Mouse (Mus musculus) kidney, embryonic 14.5 days (tissue): Measurements from ENCODE around the gene Clcnka. TPM values are rescaled to one million over a fixed set of nuclear protein-coding genes. Genes with fewer than 3 reads are reported as not detected.
A peak's percentile ranks its signal among the peaks of the same experiment; 100 is the strongest.

Experiments used
- ATAC-seq: fragments of 200-750 bp; cut with Nextera tagmentation; 2 replicates; pipeline ENCODE4 v1.8.0; 2017; ENCODE audit warnings: moderate number of reproducible peaks, mild to moderate bottlenecking, moderate TSS enrichment, moderate library complexity; ENCODE audit not compliant: low FRiP score, low TSS enrichment
- H3K27ac ChIP-seq: fragments of 300-500 bp; sonication (generic); 2 replicates; pipeline ENCODE4 v1.5.1; 2014; ENCODE audit warnings: low read depth, mild to moderate bottlenecking, low read length, moderate library complexity, mixed read lengths
- H3K27me3 ChIP-seq: fragments of 300-500 bp; sonication (generic); 2 replicates; pipeline ENCODE4 v1.6.1; 2014; ENCODE audit warnings: mild to moderate bottlenecking, low read length; ENCODE audit not compliant: control insufficient read depth, insufficient read depth
- H3K36me3 ChIP-seq: fragments of 300-500 bp; sonication (generic); 2 replicates; pipeline ENCODE4 v1.6.1; 2014; ENCODE audit warnings: low read length, mixed read lengths; ENCODE audit not compliant: control insufficient read depth, insufficient read depth
- H3K4me1 ChIP-seq: fragments of 300-500 bp; sonication (generic); 2 replicates; pipeline ENCODE4 v1.6.1; 2014; ENCODE audit warnings: low read length, mixed read lengths; ENCODE audit not compliant: control insufficient read depth, insufficient read depth
- H3K4me2 ChIP-seq: fragments of 300-500 bp; sonication (generic); replicated peaks from 2 replicates; pipeline ENCODE4 v1.6.1; 2014; ENCODE audit warnings: low read depth, mild to moderate bottlenecking, low read length
- H3K4me3 ChIP-seq: fragments of 300-500 bp; sonication (generic); 2 replicates; pipeline ENCODE4 v1.5.1; 2014; ENCODE audit warnings: mild to moderate bottlenecking, low read length
- H3K9ac ChIP-seq: fragments of 300-500 bp; sonication (generic); 2 replicates; pipeline ENCODE4 v1.6.1; 2014; ENCODE audit warnings: low read depth, mild to moderate bottlenecking, low read length, moderate library complexity
- H3K9me3 ChIP-seq: fragments of 300-500 bp; sonication (generic); 2 replicates; pipeline ENCODE4 v1.6.1; 2016; ENCODE audit warnings: low read length; ENCODE audit not compliant: control insufficient read depth
- WGBS: fragments of 180-500 bp; shearing (Covaris S2); extraction: QIAGEN DNeasy Blood & Tissue Kit; methylation state at CpG from one replicate; pipeline ENCODE4 v1.1.7; 2014; 5-methylcytosine and 5-hydroxymethylcytosine counted together
- polyA plus RNA-seq: library from polyadenylated mRNA; unstranded; fragments of >200 nt; fragmentation: Nextera tagmentation; extraction: Ambion mirVana; gene quantifications from 2 replicates; pipeline ENCODE4 v1.2.1, GENCODE M21; 2014

Gene Clcnka
- polyA plus RNA-seq, 1 experiment from 2014 or later = 3.9 TPM

GRCm38 (mm10) chr4:141423691-141424431, 25.3 kb upstream of the Clcnka start:
- Histone ChIP-seq H3K36me3 (no peaks in the 10 kb centered on the region), H3K4me3 (no peak overlapping the region), H3K27me3 (no peaks in the 10 kb centered on the region), H3K9me3 (no peaks in the 10 kb centered on the region), H3K4me2 (no peak overlapping the region), H3K27ac (no peak overlapping the region), H3K4me1 (peaks cover 22% of the 10 kb centered on the region), H3K9ac (no peak overlapping the region)
- no peak for ATAC-seq
- 83% methylated on average over 13 of the region's 13 CpGs for WGBS

GRCm38 (mm10) chr4:141423288-141423687, 24.8 kb upstream of the Clcnka start:
- ATAC-seq = no peak
- Histone ChIP-seq H3K9ac (no peak overlapping the region), H3K4me2 (no peak overlapping the region), H3K4me1 (peaks cover 22% of the 10 kb centered on the region), H3K27ac (no peak overlapping the region), H3K36me3 (no peaks in the 10 kb centered on the region), H3K27me3 (no peaks in the 10 kb centered on the region), H3K4me3 (no peak overlapping the region), H3K9me3 (no peaks in the 10 kb centered on the region)
- WGBS = 93% methylated on average over 4 of the region's 5 CpGs

GRCm38 (mm10) chr4:141422841-141423240, 24.3 kb upstream of the Clcnka start:
- WGBS = 85% methylated on average over 5 of the region's 5 CpGs
- Histone ChIP-seq H3K4me3 (no peak overlapping the region), H3K27ac (no peak overlapping the region), H3K9me3 (no peaks in the 10 kb centered on the region), H3K4me1 (peaks cover 22% of the 10 kb centered on the region), H3K4me2 (no peak overlapping the region), H3K27me3 (no peaks in the 10 kb centered on the region), H3K9ac (no peak overlapping the region), H3K36me3 (no peaks in the 10 kb centered on the region)
- no peak for ATAC-seq

GRCm38 (mm10) chr4:141421423-141421822, 22.9 kb upstream of the Clcnka start:
- Histone ChIP-seq H3K4me3 (no peak overlapping the region), H3K4me2 (no peak overlapping the region), H3K27ac (no peak overlapping the region), H3K9ac (no peak overlapping the region), H3K4me1 (peaks cover 22% of the 10 kb centered on the region), H3K9me3 (no peaks in the 10 kb centered on the region), H3K27me3 (no peaks in the 10 kb centered on the region), H3K36me3 (no peaks in the 10 kb centered on the region)
- WGBS = 46% methylated on average over 14 of the region's 14 CpGs
- ATAC-seq = no peak

- no peak overlapping the region for H3K9ac ChIP-seq
- no peak overlapping the region for H3K4me2 ChIP-seq
- no peak overlapping the region for H3K27ac ChIP-seq
- no peaks in the 10 kb centered on the region for H3K36me3 ChIP-seq
- 43% methylated on average over 9 of the region's 9 CpGs for WGBS
- no peaks in the 10 kb centered on the region for H3K9me3 ChIP-seq
- H3K27me3 ChIP-seq = no peaks in the 10 kb centered on the region
- peaks cover 18% of the 10 kb centered on the region for H3K4me1 ChIP-seq
- no peak for ATAC-seq
- no peak overlapping the region for H3K4me3 ChIP-seq
Measured at GRCm38 (mm10) chr4:141420886-141421285, 22.4 kb upstream of the Clcnka start.

GRCm38 (mm10) chr4:141420192-141420829, 21.8 kb upstream of the Clcnka start, which contains the start of gene Hspb7:
Gene Hspb7 (plus strand): TSS chr4:141420779.
- Histone ChIP-seq H3K9me3 (no peaks in the 10 kb centered on the region), H3K4me2 (no peak within 1 kb of the TSS), H3K9ac (peak within 1 kb of the TSS; percentile 40), H3K36me3 (no peaks in the 10 kb centered on the region), H3K27ac (no peak within 1 kb of the TSS), H3K4me1 (peaks cover 15% of the 10 kb centered on the region), H3K27me3 (no peaks in the 10 kb centered on the region), H3K4me3 (no peak within 1 kb of the TSS)
- 43% methylated on average over 9 of the region's 9 CpGs for WGBS
- ATAC-seq = no peak

- WGBS = 49% methylated on average over 27 of the region's 27 CpGs
- Histone ChIP-seq H3K4me1 (peaks cover 15% of the 10 kb centered on the region), H3K27ac (no peak overlapping the region), H3K36me3 (no peaks in the 10 kb centered on the region), H3K4me2 (no peak overlapping the region), H3K27me3 (no peaks in the 10 kb centered on the region), H3K9ac (peak overlapping the region; percentile 40), H3K9me3 (no peaks in the 10 kb centered on the region), H3K4me3 (no peak overlapping the region)
- peak; percentile 36; the same call in 1 of the 2 replicates for ATAC-seq
Measured at GRCm38 (mm10) chr4:141419398-141420191, 21.1 kb upstream of the Clcnka start.

- no peak for ATAC-seq
- no peak within 1 kb of the TSS for H3K9ac ChIP-seq
- no peaks in the 10 kb centered on the region for H3K36me3 ChIP-seq
- peaks cover 9% of the 10 kb centered on the region for H3K4me1 ChIP-seq
- H3K27me3 ChIP-seq = no peaks in the 10 kb centered on the region
- H3K4me2 ChIP-seq = no peak within 1 kb of the TSS
- H3K27ac ChIP-seq = no peak within 1 kb of the TSS
- WGBS = 68% methylated on average over 7 of the region's 7 CpGs
- no peak within 1 kb of the TSS for H3K4me3 ChIP-seq
- no peaks in the 10 kb centered on the region for H3K9me3 ChIP-seq
Measured at GRCm38 (mm10) chr4:141415924-141416323, 17.4 kb upstream of the Clcnka start, which contains the start of gene Clcnkb. Gene Clcnkb (minus strand): TSS chr4:141416014.
